Mouse (Mus musculus): ENCODE measurements around the gene Slc37a1.

Slc37a1 gene

GRCm38 (mm10) chr17:31360582-31360981 lies 74.0 kb downstream of the Slc37a1 start:
- DNase-seq, result no peak

GRCm38 (mm10) chr17:31365586-31366166 lies 79.1 kb downstream of the Slc37a1 start:
- no peak for DNase-seq

- no peak for DNase-seq
Observed at GRCm38 (mm10) chr17:31370221-31370620, 83.6 kb downstream of the Slc37a1 start.

GRCm38 (mm10) chr17:31370931-31371330 lies 84.3 kb downstream of the Slc37a1 start:
- no peak for DNase-seq

DNA sequence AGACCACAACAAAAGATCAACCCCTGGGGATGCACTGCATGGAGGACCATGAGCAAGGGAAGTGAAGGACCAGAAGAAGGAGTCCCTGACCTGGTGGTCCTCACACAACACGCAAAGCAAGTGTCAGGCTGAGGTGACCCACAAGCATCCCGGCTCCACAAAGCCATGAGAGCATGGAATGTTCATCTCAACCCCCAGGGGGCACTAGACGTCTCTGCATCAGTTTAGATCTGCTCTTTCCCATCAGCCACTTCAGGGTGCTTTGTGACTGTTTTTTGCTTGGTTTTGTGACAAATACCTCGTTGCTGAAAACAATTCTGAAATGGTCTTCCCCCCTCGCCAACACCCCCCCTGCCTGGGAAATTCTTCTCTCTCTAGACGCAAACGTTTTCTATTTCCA lies 91.4 kb downstream of the Slc37a1 start:
- DNase-seq, result peak; percentile 92

- DNase-seq, result no peak
Observed at GRCm38 (mm10) chr17:31378361-31378761, 91.8 kb downstream of the Slc37a1 start.

GRCm38 (mm10) chr17:31379086-31379485 lies 92.5 kb downstream of the Slc37a1 start:
- no peak for DNase-seq

DNA sequence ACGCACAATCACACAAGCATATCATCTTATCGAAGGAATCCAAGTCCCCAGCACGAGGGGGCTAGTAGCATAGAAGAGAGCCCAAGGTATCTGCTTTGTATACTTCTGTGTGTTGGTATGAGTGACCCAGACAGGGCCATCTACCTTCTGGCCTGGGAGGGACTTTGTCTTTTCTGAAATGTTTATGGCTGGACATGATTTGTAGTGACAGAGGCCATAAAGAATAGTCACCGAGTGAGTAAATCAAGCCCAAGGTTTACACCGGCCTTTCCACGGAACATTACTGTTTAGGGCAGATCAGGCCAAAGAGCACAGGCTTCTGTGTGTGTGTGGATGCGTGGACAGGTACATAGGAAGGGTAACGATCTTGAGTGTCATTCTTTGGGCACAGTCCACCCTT lies 93.3 kb downstream of the Slc37a1 start:
- DNase-seq, result no peak

DNA sequence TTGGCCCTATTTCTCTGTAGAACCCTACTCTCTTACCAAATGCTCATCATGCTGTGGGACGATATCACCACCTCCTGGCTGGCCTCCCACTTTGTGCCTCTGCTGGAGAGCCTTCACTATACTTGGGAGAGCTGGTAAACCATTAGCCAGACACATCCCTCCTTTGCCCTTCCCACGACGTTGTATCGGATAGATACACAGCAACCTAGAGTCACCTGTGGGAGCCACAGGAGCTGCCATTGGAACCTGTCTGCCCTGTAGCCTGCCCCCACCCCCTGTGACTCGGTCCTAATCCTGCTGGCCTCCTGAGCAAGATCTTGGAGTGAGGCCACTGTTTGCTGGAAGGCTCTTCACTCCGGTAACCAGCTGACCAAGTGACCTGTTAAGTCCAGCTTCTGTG lies 96.7 kb downstream of the Slc37a1 start:
- no peak for DNase-seq

DNA sequence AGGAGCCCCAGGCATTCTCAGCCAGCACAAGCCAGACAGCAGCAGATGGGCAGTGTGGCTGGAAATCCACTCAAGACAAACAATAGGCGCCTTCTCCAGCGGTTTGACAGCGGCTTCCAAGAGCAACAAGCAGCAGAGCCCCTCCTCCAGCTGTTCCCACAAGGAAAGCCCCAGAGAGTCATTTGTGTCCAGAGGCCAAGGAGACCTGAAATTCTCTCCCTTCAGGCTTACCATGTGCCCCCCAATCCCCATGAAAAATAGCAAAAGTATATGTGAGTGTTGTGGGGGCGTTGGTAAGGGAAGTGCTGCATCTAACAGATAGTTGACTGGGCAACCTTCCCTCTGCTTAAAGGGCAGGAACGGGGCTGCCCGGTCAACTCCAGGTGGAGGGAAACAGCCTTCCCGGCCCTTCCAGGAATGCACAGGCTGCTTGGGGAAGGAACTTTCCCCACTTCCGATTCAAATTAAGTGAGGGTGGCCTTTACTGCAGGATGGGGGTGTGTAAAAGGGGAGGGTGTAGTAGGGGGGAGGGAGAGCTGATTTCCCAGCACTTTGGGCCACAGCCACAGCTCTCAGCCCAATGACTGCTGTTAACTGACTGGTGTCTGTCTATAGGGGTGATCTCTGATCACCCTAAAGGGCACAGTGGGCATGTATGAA lies 98.5 kb downstream of the Slc37a1 start:
- peak; percentile 99 for DNase-seq

DNA sequence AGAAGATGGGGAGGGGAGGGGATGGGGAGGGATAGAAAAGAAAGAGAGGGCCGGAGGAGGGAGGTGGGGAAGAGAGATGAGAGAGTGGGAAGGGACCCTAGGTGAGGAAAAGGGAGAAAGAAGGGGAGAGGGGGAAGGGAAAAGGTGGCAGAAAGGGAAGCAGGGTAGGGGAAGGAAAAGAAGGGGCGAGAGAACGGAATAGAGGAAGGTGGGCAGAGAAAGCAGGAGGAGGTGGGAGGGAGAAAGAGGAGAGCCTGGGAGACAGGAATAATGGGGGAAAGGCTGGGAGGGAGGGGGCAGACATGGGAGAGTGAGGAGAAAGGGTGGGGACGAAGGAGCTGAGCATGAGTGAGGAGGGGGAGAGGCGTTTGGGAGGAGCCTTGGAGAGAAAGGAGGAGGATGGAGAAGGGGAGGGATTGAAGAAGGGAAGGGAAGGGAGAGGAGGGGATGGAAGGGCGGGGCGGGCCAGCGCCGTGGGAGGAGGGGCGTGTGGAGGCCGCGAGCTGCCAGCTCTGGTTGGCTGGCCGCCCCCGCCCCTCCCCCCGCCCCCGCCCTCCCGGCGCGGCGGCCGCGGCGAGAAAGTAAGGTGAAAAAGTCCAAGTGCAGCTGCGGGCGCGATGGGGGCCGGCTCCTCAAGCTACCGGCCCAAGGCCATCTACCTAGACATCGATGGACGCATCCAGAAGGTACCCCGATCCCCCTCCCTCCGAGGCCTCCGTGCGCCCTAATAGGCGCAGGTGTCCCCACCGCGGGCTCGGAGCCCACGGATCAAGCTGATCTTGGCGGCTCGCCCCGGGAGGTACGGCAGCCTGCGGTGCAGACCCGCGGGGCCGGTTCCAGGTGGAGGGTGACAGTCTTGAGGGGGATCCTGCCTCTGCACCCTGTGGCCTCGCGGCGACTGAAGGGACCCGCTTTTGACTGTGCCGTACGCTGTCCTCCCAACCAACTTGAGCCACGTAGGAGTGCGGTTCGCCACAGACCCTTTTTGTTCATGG lies 99.4 kb downstream of the Slc37a1 start, which contains the start of gene Pde9a:
TSS of gene Pde9a (plus strand) at position 540 of the 995 bp plus-strand sequence.
- peak; percentile 97 for DNase-seq

- no peak for DNase-seq
Observed at GRCm38 (mm10) chr17:31386766-31387275, 100.2 kb downstream of the Slc37a1 start.

DNA sequence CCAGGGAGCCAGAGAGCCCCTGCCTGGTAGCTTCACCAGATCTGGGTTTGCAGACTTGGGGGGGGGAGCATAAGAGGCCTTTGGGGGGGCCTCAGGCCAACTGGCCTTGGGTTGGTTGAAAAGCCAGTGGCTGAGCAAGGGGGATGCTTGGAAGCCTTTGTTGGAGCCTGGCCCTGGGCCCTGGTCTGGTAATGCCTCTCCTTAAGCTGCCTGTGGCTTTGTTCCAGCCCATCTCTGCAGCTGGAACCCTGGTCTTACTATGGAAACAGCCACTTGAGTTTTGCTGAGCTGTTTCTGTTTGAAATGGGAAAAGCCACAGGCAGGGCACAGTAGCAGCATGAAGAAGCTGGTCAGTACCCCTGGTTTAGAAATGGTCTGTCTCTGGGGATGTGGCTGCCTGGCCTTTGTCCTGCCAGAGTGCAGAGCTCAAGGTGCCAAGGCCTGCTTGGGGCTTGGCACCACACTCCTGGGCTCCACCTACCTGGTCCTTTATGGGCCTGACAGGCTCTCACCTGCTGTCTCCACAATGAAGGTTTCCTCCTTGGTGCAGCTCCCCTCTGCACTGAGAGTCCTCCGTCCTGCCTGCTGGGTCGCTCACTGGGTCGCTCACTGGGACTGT lies 102.9 kb downstream of the Slc37a1 start:
- DNase-seq, result no peak

DNA sequence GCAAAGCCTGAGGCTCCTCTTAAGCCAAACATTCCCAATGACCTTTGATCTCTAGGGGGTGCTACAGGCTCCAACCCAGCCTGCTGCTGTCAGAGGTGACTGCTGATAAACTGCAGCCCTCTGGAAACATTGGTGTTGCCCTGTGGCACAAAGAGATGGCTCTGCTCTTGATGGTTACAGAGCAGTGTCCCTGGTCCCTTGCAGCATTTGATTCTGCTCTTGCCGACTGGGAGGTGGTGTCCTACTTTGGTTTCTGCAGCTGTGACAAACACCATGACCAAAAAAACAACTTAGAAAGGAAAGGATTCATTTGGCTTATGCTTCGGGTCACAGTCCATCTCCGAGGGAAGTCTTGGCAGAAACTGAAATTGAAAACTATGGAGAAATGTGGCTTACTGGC lies 104.9 kb downstream of the Slc37a1 start:
- no peak for DNase-seq

GRCm38 (mm10) chr17:31392041-31392440 lies 105.4 kb downstream of the Slc37a1 start:
- no peak for DNase-seq

- no peak for DNase-seq
Observed at GRCm38 (mm10) chr17:31393811-31394210, 107.2 kb downstream of the Slc37a1 start.

DNA sequence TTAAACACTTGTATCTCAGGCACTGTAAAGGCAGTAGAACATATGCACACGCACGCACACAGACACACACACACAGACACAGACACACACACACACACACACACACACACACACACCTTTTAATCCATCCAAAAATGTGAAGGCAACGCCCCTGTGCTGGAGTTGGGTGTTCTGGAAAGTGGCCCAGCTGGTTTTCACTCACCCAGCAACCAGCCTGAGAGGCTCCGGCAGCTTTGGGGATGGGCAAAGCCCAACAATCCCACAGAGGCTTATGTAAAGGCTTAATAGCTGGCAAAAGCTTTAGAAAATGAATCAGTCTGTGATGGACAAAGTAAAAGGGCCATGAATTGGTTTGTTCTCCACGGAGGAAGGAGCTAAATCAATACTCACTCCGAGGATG lies 113.7 kb downstream of the Slc37a1 start:
- DNase-seq, result no peak
